Mouse (Mus musculus): ENCODE data around the gene Catsper3. TPM values are rescaled to one million over a fixed set of nuclear protein-coding genes. Genes with fewer than 3 reads are reported as not detected.

Gene Catsper3
- polyA plus RNA-seq, 1 experiment from 2014 or later: not detected

- no peak for ATAC-seq
Measured at GRCm38 (mm10) chr13:55786120-55786519, 1.8 kb downstream of the Catsper3 start.

GRCm38 (mm10) chr13:55801246-55801645, 16.9 kb downstream of the Catsper3 start:
- H3K9me3 ChIP-seq (ENCODE audit: control insufficient read depth, low read length): 0 out of 2 replicates have a peak, but pooled peaks cover 2% of the 10 kb centered on the region
- ATAC-seq: no peak
- H3K36me3 ChIP-seq (ENCODE audit: control insufficient read depth, insufficient read depth): no peaks in the 10 kb centered on the region
- H3K4me3 ChIP-seq (replicated peaks; ENCODE audit: low read length): no peak overlapping the region
- no peak overlapping the region for H3K27ac ChIP-seq (ENCODE audit: low read length)
- WGBS: 61% methylated on average over 2 of the region's 2 CpGs
- H3K9ac ChIP-seq (replicated peaks; ENCODE audit: low read depth, low read length): no peak overlapping the region
- H3K4me1 ChIP-seq (replicated peaks; ENCODE audit: control insufficient read depth, insufficient read depth, low read length): no peaks in the 10 kb centered on the region
- no peaks in the 10 kb centered on the region for H3K27me3 ChIP-seq (replicated peaks; ENCODE audit: control insufficient read depth, insufficient read depth, low read length)
- H3K4me2 ChIP-seq (ENCODE audit: low read length): no peak overlapping the region

More at GRCm38 (mm10) chr13:55786120-55786519, 1.8 kb downstream of the Catsper3 start:
- WGBS: 74% methylated on average over 11 of the region's 11 CpGs
- no peaks in the 10 kb centered on the region for H3K4me1 ChIP-seq (replicated peaks; ENCODE audit: control insufficient read depth, insufficient read depth, low read length)
- no peaks in the 10 kb centered on the region for H3K9me3 ChIP-seq (ENCODE audit: control insufficient read depth, low read length)
- H3K4me3 ChIP-seq (replicated peaks; ENCODE audit: low read length): no peak overlapping the region
- H3K36me3 ChIP-seq (ENCODE audit: control insufficient read depth, insufficient read depth): no peaks in the 10 kb centered on the region
- H3K27me3 ChIP-seq (replicated peaks; ENCODE audit: control insufficient read depth, insufficient read depth, low read length): no peaks in the 10 kb centered on the region
- H3K9ac ChIP-seq (replicated peaks; ENCODE audit: low read depth, low read length): no peak overlapping the region
- no peak overlapping the region for H3K4me2 ChIP-seq (ENCODE audit: low read length)
- H3K27ac ChIP-seq (ENCODE audit: low read length): no peak overlapping the region

GRCm38 (mm10) chr13:55803973-55804372, 19.6 kb downstream of the Catsper3 start:
- H3K4me3 ChIP-seq (replicated peaks; ENCODE audit: low read length): no peak overlapping the region
- H3K36me3 ChIP-seq (ENCODE audit: control insufficient read depth, insufficient read depth): no peaks in the 10 kb centered on the region
- H3K4me2 ChIP-seq (ENCODE audit: low read length): no peak overlapping the region
- no peaks in the 10 kb centered on the region for H3K27me3 ChIP-seq (replicated peaks; ENCODE audit: control insufficient read depth, insufficient read depth, low read length)
- WGBS: 100% methylated on average over 1 of the region's 1 CpGs
- no peaks in the 10 kb centered on the region for H3K4me1 ChIP-seq (replicated peaks; ENCODE audit: control insufficient read depth, insufficient read depth, low read length)
- ATAC-seq: no peak
- H3K9ac ChIP-seq (replicated peaks; ENCODE audit: low read depth, low read length): no peak overlapping the region
- H3K27ac ChIP-seq (ENCODE audit: low read length): no peak overlapping the region
- H3K9me3 ChIP-seq (ENCODE audit: control insufficient read depth, low read length): 0 out of 2 replicates have a peak, but pooled peaks cover 2% of the 10 kb centered on the region

GRCm38 (mm10) chr13:55809041-55809623, 24.8 kb downstream of the Catsper3 start:
- no peak for ATAC-seq
- H3K4me2 ChIP-seq (ENCODE audit: low read length): no peak overlapping the region
- H3K4me1 ChIP-seq (replicated peaks; ENCODE audit: control insufficient read depth, insufficient read depth, low read length): no peaks in the 10 kb centered on the region
- no peak overlapping the region for H3K9ac ChIP-seq (replicated peaks; ENCODE audit: low read depth, low read length)
- no peaks in the 10 kb centered on the region for H3K9me3 ChIP-seq (ENCODE audit: control insufficient read depth, low read length)
- 77% methylated on average over 7 of the region's 7 CpGs for WGBS
- no peaks in the 10 kb centered on the region for H3K36me3 ChIP-seq (ENCODE audit: control insufficient read depth, insufficient read depth)
- no peak overlapping the region for H3K27ac ChIP-seq (ENCODE audit: low read length)
- H3K4me3 ChIP-seq (replicated peaks; ENCODE audit: low read length): no peak overlapping the region
- H3K27me3 ChIP-seq (replicated peaks; ENCODE audit: control insufficient read depth, insufficient read depth, low read length): no peaks in the 10 kb centered on the region

GRCm38 (mm10) chr13:55809707-55810106, 25.3 kb downstream of the Catsper3 start:
- no peak overlapping the region for H3K27ac ChIP-seq (ENCODE audit: low read length)
- H3K4me3 ChIP-seq (replicated peaks; ENCODE audit: low read length): no peak overlapping the region
- no peaks in the 10 kb centered on the region for H3K9me3 ChIP-seq (ENCODE audit: control insufficient read depth, low read length)
- H3K36me3 ChIP-seq (ENCODE audit: control insufficient read depth, insufficient read depth): no peaks in the 10 kb centered on the region
- H3K4me2 ChIP-seq (ENCODE audit: low read length): no peak overlapping the region
- WGBS: 92% methylated on average over 10 of the region's 10 CpGs
- H3K9ac ChIP-seq (replicated peaks; ENCODE audit: low read depth, low read length): no peak overlapping the region
- ATAC-seq: no peak
- no peaks in the 10 kb centered on the region for H3K27me3 ChIP-seq (replicated peaks; ENCODE audit: control insufficient read depth, insufficient read depth, low read length)
- H3K4me1 ChIP-seq (replicated peaks; ENCODE audit: control insufficient read depth, insufficient read depth, low read length): no peaks in the 10 kb centered on the region

GRCm38 (mm10) chr13:55810947-55811346, 26.6 kb downstream of the Catsper3 start:
- Histone ChIP-seq H3K27ac (ENCODE audit: low read length) (no peak overlapping the region), H3K9ac (replicated peaks; ENCODE audit: low read depth, low read length) (no peak overlapping the region), H3K4me3 (replicated peaks; ENCODE audit: low read length) (no peak overlapping the region), H3K36me3 (ENCODE audit: control insufficient read depth, insufficient read depth) (no peaks in the 10 kb centered on the region), H3K4me2 (ENCODE audit: low read length) (no peak overlapping the region), H3K27me3 (replicated peaks; ENCODE audit: control insufficient read depth, insufficient read depth, low read length) (no peaks in the 10 kb centered on the region), H3K4me1 (replicated peaks; ENCODE audit: control insufficient read depth, insufficient read depth, low read length) (no peaks in the 10 kb centered on the region), H3K9me3 (ENCODE audit: control insufficient read depth, low read length) (no peaks in the 10 kb centered on the region)
- ATAC-seq: no peak
- 73% methylated on average over 5 of the region's 5 CpGs for WGBS

GRCm38 (mm10) chr13:55813490-55814016, 29.2 kb downstream of the Catsper3 start:
- Histone ChIP-seq H3K4me1 (replicated peaks; ENCODE audit: control insufficient read depth, insufficient read depth, low read length) (0 out of 2 replicates have a peak, but pooled peaks cover 3% of the 10 kb centered on the region), H3K4me3 (replicated peaks; ENCODE audit: low read length) (no peak overlapping the region), H3K9ac (replicated peaks; ENCODE audit: low read depth, low read length) (no peak overlapping the region), H3K4me2 (ENCODE audit: low read length) (no peak overlapping the region), H3K36me3 (ENCODE audit: control insufficient read depth, insufficient read depth) (no peaks in the 10 kb centered on the region), H3K27me3 (replicated peaks; ENCODE audit: control insufficient read depth, insufficient read depth, low read length) (no peaks in the 10 kb centered on the region), H3K9me3 (ENCODE audit: control insufficient read depth, low read length) (no peaks in the 10 kb centered on the region), H3K27ac (ENCODE audit: low read length) (no peak overlapping the region)
- 55% methylated on average over 5 of the region's 5 CpGs for WGBS
- ATAC-seq: no peak

GRCm38 (mm10) chr13:55814834-55815233, 30.5 kb downstream of the Catsper3 start:
- H3K27me3 ChIP-seq (replicated peaks; ENCODE audit: control insufficient read depth, insufficient read depth, low read length): no peaks in the 10 kb centered on the region
- H3K4me2 ChIP-seq (ENCODE audit: low read length): no peak overlapping the region
- H3K36me3 ChIP-seq (ENCODE audit: control insufficient read depth, insufficient read depth): no peaks in the 10 kb centered on the region
- no peak overlapping the region for H3K27ac ChIP-seq (ENCODE audit: low read length)
- no peak for ATAC-seq
- 86% methylated on average over 6 of the region's 6 CpGs for WGBS
- H3K4me3 ChIP-seq (replicated peaks; ENCODE audit: low read length): no peak overlapping the region
- H3K9ac ChIP-seq (replicated peaks; ENCODE audit: low read depth, low read length): no peak overlapping the region
- H3K9me3 ChIP-seq (ENCODE audit: control insufficient read depth, low read length): no peaks in the 10 kb centered on the region
- 0 out of 2 replicates have a peak, but pooled peaks cover 3% of the 10 kb centered on the region for H3K4me1 ChIP-seq (replicated peaks; ENCODE audit: control insufficient read depth, insufficient read depth, low read length)

GRCm38 (mm10) chr13:55822499-55822898, 38.1 kb downstream of the Catsper3 start:
- Histone ChIP-seq H3K27me3 (replicated peaks; ENCODE audit: control insufficient read depth, insufficient read depth, low read length) (peaks cover 44% of the 10 kb centered on the region), H3K4me3 (replicated peaks; ENCODE audit: low read length) (no peak overlapping the region), H3K27ac (ENCODE audit: low read length) (no peak overlapping the region), H3K9ac (replicated peaks; ENCODE audit: low read depth, low read length) (no peak overlapping the region), H3K4me1 (replicated peaks; ENCODE audit: control insufficient read depth, insufficient read depth, low read length) (peaks cover 9% of the 10 kb centered on the region; the same call in 1 of the 2 replicates), H3K9me3 (ENCODE audit: control insufficient read depth, low read length) (no peaks in the 10 kb centered on the region), H3K4me2 (ENCODE audit: low read length) (no peak overlapping the region), H3K36me3 (ENCODE audit: control insufficient read depth, insufficient read depth) (no peaks in the 10 kb centered on the region)
- WGBS: 55% methylated on average over 5 of the region's 5 CpGs
- ATAC-seq: no peak

Measured in forebrain, embryonic 16.5 days (tissue).